Mouse (Mus musculus) forebrain, embryonic 11.5 days (tissue): ENCODE measurements around the gene Mgat1. TPM values are rescaled to one million over a fixed set of nuclear protein-coding genes. Genes with fewer than 3 reads are reported as not detected.

Source experiments
- ATAC-seq: fragments of 200-750 bp; cut with Nextera tagmentation; replicated peaks from 2 replicates; pipeline ENCODE4 v1.8.0; 2017; ENCODE audit warnings: moderate TSS enrichment; ENCODE audit not compliant: low FRiP score
- DNase-seq: peaks from one replicate; pipeline ENCODE4 v3.0.0-alpha.2; 2017; ENCODE audit warnings: low spot score
- H3K27ac ChIP-seq: fragments of 300-500 bp; sonication (generic); 2 replicates; pipeline ENCODE4 v1.5.1; 2014; ENCODE audit warnings: low read depth, low read length
- H3K27me3 ChIP-seq: fragments of 300-500 bp; sonication (generic); 2 replicates; pipeline ENCODE4 v1.6.1; 2014; ENCODE audit warnings: mild to moderate bottlenecking, low read length, mixed read lengths; ENCODE audit not compliant: control insufficient read depth, insufficient read depth
- H3K36me3 ChIP-seq: fragments of 300-500 bp; sonication (generic); 2 replicates; pipeline ENCODE4 v1.6.1; 2014; ENCODE audit warnings: mild to moderate bottlenecking, low read length, moderate library complexity, mixed read lengths; ENCODE audit not compliant: control insufficient read depth, insufficient read depth
- H3K4me1 ChIP-seq: fragments of 300-500 bp; sonication (generic); replicated peaks from 2 replicates; pipeline ENCODE4 v1.6.1; 2014; ENCODE audit warnings: low read length, mixed read lengths; ENCODE audit not compliant: control insufficient read depth, insufficient read depth
- H3K4me2 ChIP-seq: fragments of 300-500 bp; sonication (generic); 2 replicates; pipeline ENCODE4 v1.6.1; 2014; ENCODE audit warnings: low read depth, mild to moderate bottlenecking, low read length, moderate library complexity, mixed read lengths; ENCODE audit not compliant: severe bottlenecking
- H3K4me3 ChIP-seq: fragments of 300-500 bp; sonication (generic); 2 replicates; pipeline ENCODE4 v1.5.1; 2014; ENCODE audit warnings: low read depth, low read length
- H3K9ac ChIP-seq: fragments of 300-500 bp; sonication (generic); 2 replicates; pipeline ENCODE4 v1.6.1; 2014; ENCODE audit warnings: low read length
- H3K9me3 ChIP-seq: fragments of 300-500 bp; sonication (generic); 2 replicates; pipeline ENCODE4 v1.6.1; 2016; ENCODE audit warnings: low read length, mixed read lengths; ENCODE audit not compliant: control insufficient read depth
- WGBS: fragments of 180-500 bp; shearing (Covaris S2); extraction: QIAGEN DNeasy Blood & Tissue Kit; methylation state at CpG from one replicate; pipeline ENCODE4 v1.1.7; 2014; 5-methylcytosine and 5-hydroxymethylcytosine counted together
- polyA plus RNA-seq: library from polyadenylated mRNA; unstranded; fragments of >200 nt; fragmentation: Nextera tagmentation; extraction: Ambion mirVana; gene quantifications from 2 replicates; pipeline ENCODE4 v1.2.1, GENCODE M21; 2014

The Mgat1 gene
- polyA plus RNA-seq, 1 experiment from 2014 or later, result 34.6 TPM

DNA sequence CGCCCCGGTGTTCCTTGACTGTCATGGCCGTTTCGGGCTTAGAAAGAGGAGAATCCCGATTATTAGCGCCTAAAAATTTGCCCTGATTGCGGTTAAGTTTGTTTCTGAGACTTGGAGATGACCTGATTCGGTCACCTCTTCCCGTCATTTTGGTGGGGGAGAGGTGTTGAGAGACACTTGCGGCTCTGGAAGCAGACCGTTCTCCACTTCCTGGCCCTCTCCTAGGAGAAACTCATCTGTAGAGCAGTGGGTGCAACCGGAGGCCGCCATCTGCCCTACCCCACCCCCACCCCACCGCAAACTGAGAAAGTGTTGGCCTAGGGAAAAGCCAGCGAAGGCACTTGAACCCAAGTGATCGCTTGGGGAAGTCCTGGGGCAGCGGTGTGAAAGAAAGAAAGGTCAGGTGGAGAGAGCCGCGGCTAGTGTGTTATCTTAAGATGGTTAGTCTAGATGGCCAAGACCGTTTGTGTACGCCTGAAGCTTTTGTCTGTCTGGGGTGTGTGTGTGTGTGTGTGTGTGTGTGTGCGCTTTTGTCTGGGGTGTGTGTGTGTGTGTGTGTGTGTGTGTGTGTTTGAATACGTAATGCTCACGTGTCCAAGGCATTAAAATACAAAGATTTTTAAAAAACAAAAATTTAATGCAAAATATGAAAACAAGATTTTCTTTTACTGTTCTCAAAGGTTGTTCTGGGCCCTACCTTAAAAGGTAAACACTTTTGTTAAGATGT lies 40.1 kb upstream of the Mgat1 start:
- Histone ChIP-seq H3K36me3 (no peaks in the 10 kb centered on the region; the same call in 1 of the 2 replicates), H3K9me3 (no peaks in the 10 kb centered on the region), H3K4me2 (peak overlapping the region; percentile 74), H3K4me3 (peak overlapping the region; percentile 87), H3K27ac (peak overlapping the region; percentile 99), H3K4me1 (peaks cover 4% of the 10 kb centered on the region), H3K9ac (peak overlapping the region; percentile 98), H3K27me3 (no peaks in the 10 kb centered on the region)
- DNase-seq (peak; percentile 80), ATAC-seq (peak; percentile 75)
- 1% methylated on average over 24 of the region's 24 CpGs for WGBS

DNA sequence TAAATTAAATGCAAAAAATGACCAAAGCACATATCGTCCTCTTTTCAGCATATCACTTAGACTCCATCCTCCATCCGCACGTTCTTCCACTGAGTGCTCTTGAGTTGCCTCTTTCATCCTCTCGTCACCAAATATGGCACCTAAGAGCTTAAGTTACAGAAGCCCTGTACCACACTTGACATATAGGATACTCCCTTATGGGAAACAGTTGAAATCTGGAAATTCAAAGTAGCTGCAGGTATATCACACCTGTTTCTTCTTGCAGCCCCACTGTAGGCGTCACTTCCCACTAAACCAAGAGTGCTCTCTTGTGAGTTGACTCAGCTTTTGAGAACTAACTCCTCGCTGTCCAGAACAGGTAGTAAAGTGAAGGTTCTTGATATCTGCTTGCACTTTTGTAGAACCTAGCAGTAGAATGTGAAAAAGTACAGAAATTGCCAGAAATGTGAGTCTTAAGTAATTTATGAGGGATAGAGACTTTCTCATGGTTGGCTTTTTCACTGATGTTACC lies 38.9 kb upstream of the Mgat1 start:
- 88% methylated on average over 6 of the region's 6 CpGs for WGBS
- Histone ChIP-seq H3K9me3 (no peaks in the 10 kb centered on the region), H3K27ac (no peak overlapping the region), H3K4me1 (peaks cover 4% of the 10 kb centered on the region), H3K36me3 (no peaks in the 10 kb centered on the region; the same call in 1 of the 2 replicates), H3K27me3 (no peaks in the 10 kb centered on the region), H3K9ac (no peak overlapping the region), H3K4me2 (peak overlapping the region; percentile 45), H3K4me3 (no peak overlapping the region)
- no peak for DNase-seq
- no peak for ATAC-seq

DNA sequence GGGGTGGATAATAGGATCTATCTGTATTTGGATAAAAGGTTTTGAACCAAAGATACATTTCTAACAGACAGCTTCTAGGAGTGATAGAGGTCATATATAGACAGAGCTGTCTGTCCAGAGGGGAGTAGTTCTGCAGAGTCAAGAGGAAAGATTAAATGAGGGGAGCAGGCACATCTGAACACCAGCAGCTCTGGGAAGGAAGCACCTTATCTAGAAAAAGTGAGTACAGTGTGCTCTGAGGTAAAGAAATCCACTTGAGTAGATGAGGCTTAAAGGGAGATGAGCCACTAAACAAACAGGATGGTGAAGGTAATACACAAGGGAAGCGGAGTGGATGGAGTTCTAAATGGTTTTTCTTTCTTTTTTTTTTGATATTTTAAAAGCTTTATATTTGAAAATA lies 36.5 kb upstream of the Mgat1 start:
- 100% methylated on average over 1 of the region's 1 CpGs for WGBS
- Histone ChIP-seq H3K27ac (no peak overlapping the region), H3K4me1 (no peaks in the 10 kb centered on the region; the same call in none of the 2 replicates), H3K4me2 (no peak overlapping the region), H3K4me3 (no peak overlapping the region), H3K36me3 (no peaks in the 10 kb centered on the region; the same call in 1 of the 2 replicates), H3K27me3 (no peaks in the 10 kb centered on the region), H3K9me3 (no peaks in the 10 kb centered on the region), H3K9ac (no peak overlapping the region)
- no peak for DNase-seq
- no peak for ATAC-seq

DNA sequence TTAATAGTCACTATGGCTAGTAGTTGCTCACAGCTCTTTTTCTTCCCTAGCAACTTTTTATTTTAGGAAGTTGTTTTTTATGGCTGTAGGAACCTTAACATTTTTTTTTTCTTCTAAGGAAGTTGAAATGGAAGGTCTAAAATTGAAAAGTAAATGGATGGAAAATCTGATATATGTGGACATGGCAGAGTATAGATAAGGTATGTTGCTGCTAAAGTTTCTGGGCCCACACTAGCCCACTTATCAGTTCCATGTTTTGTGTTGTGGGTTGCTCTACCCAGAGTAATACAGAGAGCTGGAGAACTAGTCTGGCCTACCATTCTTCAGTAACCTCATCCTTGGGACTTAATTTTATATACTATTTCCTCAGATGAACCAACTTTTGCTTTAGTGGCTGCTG lies 31.4 kb upstream of the Mgat1 start:
- H3K4me1 ChIP-seq, result no peaks in the 10 kb centered on the region; the same call in 1 of the 2 replicates
- no peak overlapping the region for H3K9ac ChIP-seq
- H3K36me3 ChIP-seq, result peaks cover 17% of the 10 kb centered on the region
- H3K27ac ChIP-seq, result no peak overlapping the region
- no peak overlapping the region for H3K4me3 ChIP-seq
- ATAC-seq (no peak), DNase-seq (no peak)
- no peaks in the 10 kb centered on the region for H3K27me3 ChIP-seq
- no peak overlapping the region for H3K4me2 ChIP-seq
- H3K9me3 ChIP-seq, result no peaks in the 10 kb centered on the region

DNA sequence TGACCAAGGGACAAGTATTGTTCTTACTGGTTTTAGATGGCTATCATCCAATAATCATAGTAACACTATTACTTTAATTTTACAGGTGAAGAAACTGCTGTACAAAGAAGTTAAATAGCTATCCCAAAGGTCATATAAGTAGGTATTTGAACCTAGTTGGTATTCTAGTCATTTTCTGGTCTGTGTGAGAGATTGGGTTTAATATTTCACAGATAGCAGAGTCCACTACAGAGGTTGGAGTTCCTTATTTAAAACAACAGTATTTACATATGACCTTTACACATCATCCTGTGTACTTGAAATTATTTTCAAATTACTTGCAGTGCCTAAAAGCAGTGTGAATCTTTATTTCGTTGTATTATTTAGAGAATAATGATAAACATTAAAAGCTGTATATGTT lies 30.5 kb upstream of the Mgat1 start:
- H3K27me3 ChIP-seq, result no peaks in the 10 kb centered on the region
- H3K4me2 ChIP-seq, result no peak overlapping the region
- no peak overlapping the region for H3K9ac ChIP-seq
- no peak overlapping the region for H3K27ac ChIP-seq
- 96% methylated on average over 1 of the region's 1 CpGs for WGBS
- H3K9me3 ChIP-seq, result no peaks in the 10 kb centered on the region
- H3K4me3 ChIP-seq, result no peak overlapping the region
- DNase-seq (no peak), ATAC-seq (no peak)
- H3K4me1 ChIP-seq, result no peaks in the 10 kb centered on the region; the same call in 1 of the 2 replicates
- H3K36me3 ChIP-seq, result peaks cover 17% of the 10 kb centered on the region

DNA sequence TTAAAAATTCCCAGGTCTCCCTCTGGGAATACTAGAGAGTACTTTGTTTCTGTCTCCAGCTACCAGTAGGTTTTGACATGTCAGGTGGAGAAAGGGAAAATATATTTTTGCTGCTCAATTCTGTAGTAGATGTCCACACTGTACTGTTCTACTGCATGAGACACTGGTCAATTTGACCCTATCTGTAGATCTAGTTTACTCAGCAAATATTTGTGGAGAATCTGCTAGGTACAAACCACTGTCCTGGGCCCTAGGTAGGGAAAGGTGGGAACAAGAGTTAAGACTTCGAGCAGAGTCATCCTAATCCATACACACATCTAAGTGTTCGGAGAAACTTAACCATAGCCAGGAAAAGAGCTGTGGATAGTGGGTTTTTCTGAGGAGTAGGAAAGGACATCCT lies 24.7 kb upstream of the Mgat1 start:
- Histone ChIP-seq H3K4me2 (no peak overlapping the region), H3K9ac (no peak overlapping the region), H3K36me3 (peaks cover 17% of the 10 kb centered on the region), H3K27me3 (no peaks in the 10 kb centered on the region), H3K9me3 (no peaks in the 10 kb centered on the region), H3K4me1 (no peaks in the 10 kb centered on the region), H3K4me3 (no peak overlapping the region), H3K27ac (no peak overlapping the region)
- 96% methylated on average over 2 of the region's 2 CpGs for WGBS
- ATAC-seq, result no peak
- no peak for DNase-seq

DNA sequence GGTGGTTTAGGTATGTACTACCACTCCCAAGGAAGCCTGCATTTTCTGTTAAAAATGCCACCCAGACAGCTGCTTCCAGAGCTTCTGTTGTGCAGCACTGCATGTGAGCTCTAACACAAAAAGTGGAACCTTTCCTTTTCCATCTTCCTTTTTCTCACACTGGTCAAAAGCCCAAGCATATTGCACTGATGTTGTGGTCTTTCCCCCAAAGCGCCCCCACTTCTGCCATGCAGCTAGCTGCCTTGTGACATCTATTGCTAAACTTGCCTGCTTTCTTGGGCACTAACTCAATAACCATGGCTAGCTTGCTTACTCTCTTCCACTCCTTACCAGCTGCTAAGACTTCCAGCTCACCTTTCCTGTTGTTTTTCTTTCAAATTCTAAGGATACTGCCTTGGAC lies 19.5 kb upstream of the Mgat1 start:
- Histone ChIP-seq H3K4me2 (no peak overlapping the region), H3K9me3 (no peaks in the 10 kb centered on the region), H3K27me3 (no peaks in the 10 kb centered on the region), H3K4me3 (no peak overlapping the region), H3K27ac (no peak overlapping the region), H3K36me3 (no peaks in the 10 kb centered on the region), H3K9ac (no peak overlapping the region), H3K4me1 (no peaks in the 10 kb centered on the region)
- 85% methylated on average over 1 of the region's 1 CpGs for WGBS
- ATAC-seq, result no peak
- no peak for DNase-seq

DNA sequence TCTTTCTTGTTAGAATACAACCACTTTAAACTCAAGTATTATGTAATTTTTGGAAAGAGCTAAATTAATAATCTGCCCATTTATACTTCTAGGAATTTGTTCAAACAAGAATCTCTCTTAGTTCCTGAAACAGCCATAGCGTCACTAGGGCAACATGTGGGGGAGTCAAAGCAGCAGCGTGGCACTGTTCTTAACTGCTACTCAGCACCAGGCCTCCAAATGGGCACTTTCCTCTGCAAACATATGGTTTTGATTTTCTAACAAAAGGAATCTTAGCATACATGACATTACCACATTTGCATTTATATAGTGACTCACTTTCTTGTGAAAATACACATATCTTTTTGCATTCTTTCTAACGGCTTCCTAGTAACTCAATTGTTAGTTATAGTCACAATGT lies 11.2 kb upstream of the Mgat1 start:
- ATAC-seq, result no peak
- H3K4me3 ChIP-seq, result no peak overlapping the region
- no peak for DNase-seq
- H3K27ac ChIP-seq, result no peak overlapping the region
- no peaks in the 10 kb centered on the region for H3K9me3 ChIP-seq
- WGBS, result 81% methylated on average over 3 of the region's 3 CpGs
- H3K9ac ChIP-seq, result no peak overlapping the region
- no peaks in the 10 kb centered on the region for H3K4me1 ChIP-seq
- H3K36me3 ChIP-seq, result no peaks in the 10 kb centered on the region
- no peaks in the 10 kb centered on the region for H3K27me3 ChIP-seq
- no peak overlapping the region for H3K4me2 ChIP-seq
